ENCODE assay signal across 9 mouse cellular contexts in genomic region chr5:26903786-26904185, GRCm38 (mm10).
DNase-seq lines count a peak whose midpoint lies in the region; ATAC-seq lines count a peak whose summit lies in the region.
"Had no signal": no experiment of that assay in that cellular context is flagged by ENCODE, and none has a peak within 500 bp of the region (broad histone marks: within the 10 kb centered on the region; RNA-seq: fewer than 3 reads in every experiment).

No protein-coding gene starts in this region.

- H3K36me3 ChIP-seq in heart, embryonic 13.5 days, result no peaks in the 10 kb centered on the region
- no peaks in the 10 kb centered on the region for H3K36me3 ChIP-seq in forebrain, embryonic 12.5 days (replicated peaks)
- no peaks in the 10 kb centered on the region for H3K36me3 ChIP-seq in midbrain, embryonic 16.5 days (ENCODE audit: control insufficient read depth, insufficient read depth, low read length)
- H3K36me3 ChIP-seq: G1E had no signal

- H3K4me3 ChIP-seq in heart, embryonic 13.5 days, result peak overlapping the region; percentile 47
- peak overlapping the region; percentile 44 for H3K4me3 ChIP-seq in forebrain, embryonic 12.5 days (replicated peaks)
- peak overlapping the region; percentile 57 for H3K4me3 ChIP-seq in midbrain, embryonic 16.5 days (ENCODE audit: low read depth, low read length)

- WGBS in heart, embryonic 13.5 days, result 3% methylated on average over 9 of the region's 9 CpGs
- 3% methylated on average over 9 of the region's 9 CpGs for WGBS in forebrain, embryonic 12.5 days
- 3% methylated on average over 9 of the region's 9 CpGs for WGBS in midbrain, embryonic 16.5 days

- peaks cover 57% of the 10 kb centered on the region for H3K27me3 ChIP-seq in heart, embryonic 13.5 days (replicated peaks)
- peaks cover 8% of the 10 kb centered on the region; the same call in 1 of the 2 replicates for H3K27me3 ChIP-seq in forebrain, embryonic 12.5 days
- no peaks in the 10 kb centered on the region for H3K27me3 ChIP-seq in midbrain, embryonic 16.5 days (ENCODE audit: control insufficient read depth, insufficient read depth, low read depth, low read length)

- H3K4me2 ChIP-seq in heart, embryonic 13.5 days, result peak overlapping the region; percentile 73
- H3K4me2 ChIP-seq in forebrain, embryonic 12.5 days, result peak overlapping the region; percentile 81
- peak overlapping the region; percentile 61 for H3K4me2 ChIP-seq in midbrain, embryonic 16.5 days (ENCODE audit: low read length)

- no peak for ATAC-seq in heart, embryonic 13.5 days (ENCODE audit: extremely low read depth, insufficient number of reproducible peaks, low FRiP score, low TSS enrichment)
- peak; percentile 59; the same call in 1 of the 2 replicates for ATAC-seq in cerebellum, adult (ENCODE audit: insufficient number of reproducible peaks, low FRiP score, low TSS enrichment)
- ATAC-seq in forebrain, embryonic 12.5 days (ENCODE audit: low FRiP score), result peak; percentile 56
- peak; percentile 26 for ATAC-seq in midbrain, embryonic 16.5 days
- ATAC-seq in megakaryocyte progenitor cell, adult 5-6 weeks (replicated peaks; ENCODE audit: poor library complexity), result no peak

- no peak overlapping the region for H3K27ac ChIP-seq in heart, embryonic 13.5 days (replicated peaks)
- peak overlapping the region; percentile 63; the same call in 1 of the 2 replicates for H3K27ac ChIP-seq in forebrain, embryonic 12.5 days
- peak overlapping the region; percentile 80 for H3K27ac ChIP-seq in midbrain, embryonic 16.5 days (ENCODE audit: low read length)

- H3K9me3 ChIP-seq in heart, embryonic 13.5 days, result no peaks in the 10 kb centered on the region
- no peaks in the 10 kb centered on the region for H3K9me3 ChIP-seq in forebrain, embryonic 12.5 days
- no peaks in the 10 kb centered on the region for H3K9me3 ChIP-seq in midbrain, embryonic 16.5 days (replicated peaks; ENCODE audit: control insufficient read depth, low read length, poor library complexity, severe bottlenecking)

- no peak overlapping the region for H3K9ac ChIP-seq in heart, embryonic 13.5 days
- 0 out of 2 replicates have a peak overlapping the region, but pooled peaks have one; percentile 44 for H3K9ac ChIP-seq in forebrain, embryonic 12.5 days
- H3K9ac ChIP-seq in midbrain, embryonic 16.5 days (ENCODE audit: low read depth, low read length), result peak overlapping the region; percentile 77

- intact Hi-C loops in heart, postnatal 10 days (cut with DNase I), result no loop called here

- peaks cover 16% of the 10 kb centered on the region for H3K4me1 ChIP-seq in heart, embryonic 13.5 days
- peaks cover 18% of the 10 kb centered on the region for H3K4me1 ChIP-seq in forebrain, embryonic 12.5 days
- H3K4me1 ChIP-seq in midbrain, embryonic 16.5 days (ENCODE audit: control insufficient read depth, insufficient read depth, low read length), result peaks cover 16% of the 10 kb centered on the region

- DNase-seq in heart, postnatal 10 days, result no peak
- DNase-seq in layer of hippocampus, adult 8-10 months (ENCODE audit: low spot score in 2 of 2), result peak; percentile 30 to 44
- DNase-seq in urinary bladder, adult 2 months (ENCODE audit: low spot score), result no peak

Comparison
In these comparisons a context has a peak if more than half of its experiments do, and no peak if none do; other contexts are left out.
1. ATAC-seq: peak in cerebellum, adult (single experiment), forebrain, embryonic 12.5 days (single experiment) and midbrain, embryonic 16.5 days (single experiment); none in heart, embryonic 13.5 days (single experiment) and megakaryocyte progenitor cell, adult 5-6 weeks (single experiment).
2. DNase-seq: peak in layer of hippocampus, adult 8-10 months (2 of 2); none in heart, postnatal 10 days (0 of 2) and urinary bladder, adult 2 months (single experiment).
3. Peak in every context shown above with its lines, with median percentiles within 50 percentile points of each other: H3K4me2 ChIP-seq and H3K4me3 ChIP-seq.